In the genomic region with DNA sequence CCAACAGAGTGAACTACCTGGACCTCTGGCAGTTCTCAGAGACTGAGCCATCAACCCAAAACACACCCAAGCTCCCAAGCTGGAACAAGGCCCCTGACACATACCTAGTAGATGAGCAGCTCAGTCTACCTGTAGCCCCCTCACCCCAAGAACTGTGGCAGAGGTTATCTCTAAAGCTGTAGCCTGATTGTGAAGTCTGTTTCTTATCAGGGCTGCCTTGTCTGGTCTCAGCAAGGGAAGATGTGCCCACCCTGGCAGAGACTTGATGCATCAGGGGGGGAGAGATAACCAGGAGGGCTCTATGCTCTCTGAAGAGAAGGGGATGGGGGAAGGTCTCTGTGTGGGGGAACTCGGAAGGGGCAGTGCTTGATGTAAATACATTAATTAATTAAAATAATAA, we compare ENCODE assay signal across 25 mouse cellular contexts.
"Had no signal": no experiment of that assay in that cellular context is flagged by ENCODE, and none has a peak within 500 bp of the region (broad histone marks: within the 10 kb centered on the region; RNA-seq: fewer than 3 reads in every experiment).

No protein-coding gene starts in this region.

- H3K36me3 ChIP-seq: heart, embryonic 10.5 days; heart, embryonic 13.5 days; heart, embryonic 15.5 days; hindbrain, embryonic 13.5 days; hindbrain, embryonic 15.5 days; kidney, embryonic 15.5 days; limb, embryonic 13.5 days; limb, embryonic 15.5 days; liver, embryonic 15.5 days had no signal

- H3K27ac ChIP-seq: heart, embryonic 10.5 days; heart, embryonic 13.5 days; heart, embryonic 15.5 days; hindbrain, embryonic 13.5 days; hindbrain, embryonic 15.5 days; hindbrain, postnatal 0 days; kidney, embryonic 15.5 days; kidney, postnatal 0 days; limb, embryonic 13.5 days; limb, embryonic 15.5 days; liver, embryonic 15.5 days had no signal

- H3K9ac ChIP-seq: forebrain, postnatal 0 days; heart, embryonic 13.5 days; heart, embryonic 15.5 days; hindbrain, embryonic 13.5 days; hindbrain, embryonic 15.5 days; kidney, embryonic 15.5 days; limb, embryonic 13.5 days; limb, embryonic 15.5 days; liver, embryonic 15.5 days had no signal

- H3K9me3 ChIP-seq: heart, embryonic 10.5 days; heart, embryonic 13.5 days; heart, embryonic 15.5 days; hindbrain, embryonic 13.5 days; hindbrain, embryonic 15.5 days; kidney, embryonic 15.5 days; limb, embryonic 13.5 days; limb, embryonic 15.5 days; liver, embryonic 15.5 days had no signal

- ATAC-seq: forebrain, postnatal 0 days; hindbrain, postnatal 0 days had no signal

- DNase-seq: forebrain, postnatal 0 days; gastrocnemius, postnatal 14 days; gastrocnemius, postnatal 36 days; heart, adult 18-20 months; heart, postnatal 14 days; heart, postnatal 36 days; kidney, adult 11 months; kidney, adult 2 months; kidney, adult 9 months; kidney, postnatal 14 days; kidney, postnatal 36 days; layer of hippocampus, adult 9-11 months; layer of hippocampus, postnatal 36 days; left cerebral cortex, postnatal 4 days had no signal

- H3K4me1 ChIP-seq: heart, embryonic 10.5 days; heart, embryonic 13.5 days; heart, embryonic 15.5 days; hindbrain, embryonic 13.5 days; hindbrain, embryonic 15.5 days; kidney, embryonic 15.5 days; limb, embryonic 13.5 days; limb, embryonic 15.5 days; liver, embryonic 15.5 days had no signal

- H3K4me3 ChIP-seq: heart, embryonic 10.5 days; heart, embryonic 13.5 days; heart, embryonic 15.5 days; hindbrain, embryonic 13.5 days; hindbrain, embryonic 15.5 days; kidney, embryonic 15.5 days; limb, embryonic 13.5 days; limb, embryonic 15.5 days; liver, embryonic 15.5 days had no signal

- H3K27me3 ChIP-seq: heart, embryonic 13.5 days; heart, embryonic 15.5 days; hindbrain, embryonic 13.5 days; hindbrain, embryonic 15.5 days; kidney, embryonic 15.5 days; limb, embryonic 13.5 days; limb, embryonic 15.5 days; liver, embryonic 15.5 days had no signal

- H3K4me2 ChIP-seq: heart, embryonic 13.5 days; heart, embryonic 15.5 days; hindbrain, embryonic 13.5 days; hindbrain, embryonic 15.5 days; kidney, embryonic 15.5 days; limb, embryonic 13.5 days; limb, embryonic 15.5 days; liver, embryonic 15.5 days had no signal
